Mouse (Mus musculus): ENCODE measurements around the gene Wipf2. TPM values are rescaled to one million over a fixed set of nuclear protein-coding genes. Genes with fewer than 3 reads are reported as not detected.
A peak's percentile ranks its signal among the peaks of the same experiment; 100 is the strongest.

Wipf2 gene
- polyA plus RNA-seq, 1 experiment: 14.0 TPM

DNA sequence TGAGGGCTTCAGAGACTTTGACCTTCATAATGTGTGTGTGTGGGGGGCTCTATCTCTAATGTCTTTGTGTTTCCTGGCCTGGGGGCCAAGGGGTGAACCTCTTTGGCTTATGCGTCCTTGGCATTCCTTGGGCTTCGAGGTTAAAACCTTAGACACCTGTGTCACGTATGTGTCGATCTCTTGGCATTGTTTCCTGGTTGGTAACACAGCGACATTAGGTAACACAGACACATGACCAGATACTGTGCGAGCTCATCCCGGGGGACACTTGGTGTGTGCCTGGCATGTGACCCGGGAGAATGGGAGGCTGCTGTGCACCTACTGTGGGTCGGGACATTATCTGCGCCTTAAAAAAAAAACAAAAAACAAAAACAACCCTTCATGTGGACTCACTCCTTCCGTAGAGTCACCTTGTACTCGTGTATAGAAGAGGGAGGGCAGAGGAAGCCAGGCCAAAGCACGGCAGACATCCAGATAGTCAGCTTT is 90.4 kb downstream of the Wipf2 start:
- Histone ChIP-seq H3K4me3 (replicated peaks; ENCODE audit: extremely low read depth, low read depth, low read length) (no peak overlapping the region), H3K4me1 (ENCODE audit: control insufficient read depth, insufficient read depth, low read length) (peaks cover 52% of the 10 kb centered on the region)
- 17% methylated on average over 13 of the region's 13 CpGs for WGBS
- TF ChIP-seq POLR2A (IDR thresholded peaks at IDR 0.05; ENCODE audit: borderline replicate concordance, extremely low read depth, low read depth, low read length) (no peak), CTCF (IDR thresholded peaks at IDR 0.05; ENCODE audit: insufficient read depth, low read length) (no peak)
- DNase-seq: no peak

DNA sequence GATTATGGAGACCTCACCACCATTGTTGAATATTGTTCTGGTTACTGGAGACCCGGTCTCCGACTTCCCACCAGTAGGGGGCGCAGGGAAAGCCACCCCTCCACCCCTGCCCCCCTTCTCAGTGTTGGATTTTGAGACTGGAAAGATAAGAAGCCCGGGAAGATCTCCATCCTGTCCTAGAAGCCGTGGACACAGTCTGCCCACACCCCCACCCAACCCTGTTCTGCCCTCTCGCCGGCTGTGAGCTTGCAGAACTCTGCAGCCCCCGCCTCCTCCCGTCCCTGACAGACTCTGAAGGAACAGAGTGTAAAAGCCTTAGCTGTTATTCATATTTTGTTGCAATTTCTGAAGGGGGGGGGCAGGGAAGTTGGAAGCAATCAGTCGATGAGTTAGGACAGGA is 90.9 kb downstream of the Wipf2 start:
- Histone ChIP-seq H3K4me1 (ENCODE audit: control insufficient read depth, insufficient read depth, low read length) (peaks cover 47% of the 10 kb centered on the region), H3K4me3 (replicated peaks; ENCODE audit: extremely low read depth, low read depth, low read length) (no peak overlapping the region)
- 5% methylated on average over 10 of the region's 10 CpGs for WGBS
- peak; percentile 65 for TF ChIP-seq CTCF (IDR thresholded peaks at IDR 0.05; ENCODE audit: insufficient read depth, low read length)
- TF ChIP-seq POLR2A (IDR thresholded peaks at IDR 0.05; ENCODE audit: borderline replicate concordance, extremely low read depth, low read depth, low read length): no peak
- DNase-seq: peak; percentile 76

Other genes with a start within 250 kb of the Wipf2 start
- gene Gm12355, start 238.0 kb upstream of the Wipf2 start, polyA plus RNA-seq (2012; rRNA removed): not detected in 2 replicates
- gene Gsdma3, start 237.3 kb upstream of the Wipf2 start, polyA plus RNA-seq (2012; rRNA removed): not detected in 2 replicates
- not detected in 2 replicates for gene Gsdma2, start 216.9 kb upstream of the Wipf2 start, polyA plus RNA-seq (2012; rRNA removed)
- gene Gsdma, start 199.3 kb upstream of the Wipf2 start, polyA plus RNA-seq (2012; rRNA removed): 11.5 TPM in 1 of 2 replicates, not detected in the other
- 136 and 156 TPM in 2 replicates for gene Psmd3, start 181.1 kb upstream of the Wipf2 start, polyA plus RNA-seq (2012; rRNA removed)
- not detected in 2 replicates for gene Csf3, start 162.4 kb upstream of the Wipf2 start, polyA plus RNA-seq (2012; rRNA removed)
- gene Med24, start 134.2 kb upstream of the Wipf2 start, polyA plus RNA-seq (2012; rRNA removed): 45.0 and 55.1 TPM in 2 replicates
- gene Thra, start 123.0 kb upstream of the Wipf2 start, polyA plus RNA-seq (2012; rRNA removed): 142 and 159 TPM in 2 replicates
- 213 and 329 TPM in 2 replicates for gene Nr1d1, start 88.3 kb upstream of the Wipf2 start, polyA plus RNA-seq (2012; rRNA removed)
- gene Msl1, start 68.1 kb upstream of the Wipf2 start, polyA plus RNA-seq (2012; rRNA removed): 39.0 and 54.3 TPM in 2 replicates
- gene Casc3, start 58.7 kb upstream of the Wipf2 start, polyA plus RNA-seq (2012; rRNA removed): 33.6 and 37.9 TPM in 2 replicates
- 3.4 and 18.4 TPM in 2 replicates for gene Rapgefl1, start 26.9 kb upstream of the Wipf2 start, polyA plus RNA-seq (2012; rRNA removed)
- gene Cdc6, start 44.2 kb downstream of the Wipf2 start, polyA plus RNA-seq (2012; rRNA removed): 0.16 and 0.25 TPM in 2 replicates
- gene Rara, start 64.2 kb downstream of the Wipf2 start, polyA plus RNA-seq (2012; rRNA removed): 59.0 and 62.2 TPM in 2 replicates
- 0.29 and 0.40 TPM in 2 replicates for gene Gjd3, start 119.4 kb downstream of the Wipf2 start, polyA plus RNA-seq (2012; rRNA removed)
- gene Top2a, start 160.6 kb downstream of the Wipf2 start, polyA plus RNA-seq (2012; rRNA removed): 0.58 and 1.4 TPM in 2 replicates
- 459 and 481 TPM in 2 replicates for gene Igfbp4, start 177.6 kb downstream of the Wipf2 start, polyA plus RNA-seq (2012; rRNA removed)
- 2.9 and 4.9 TPM in 2 replicates for gene Tns4, start 225.7 kb downstream of the Wipf2 start, polyA plus RNA-seq (2012; rRNA removed)